Mouse (Mus musculus): ENCODE data around the gene Rnase10. TPM values are rescaled to one million over a fixed set of nuclear protein-coding genes. Genes with fewer than 3 reads are reported as not detected.
"Not testable (repeated sequence)": the region's sequence is repeated elsewhere in the genome, so short reads cannot be mapped to it uniquely, and the experiment has no call there.

Rnase10 gene
- 0.07 TPM in 1 of 2 replicates, not detected in the other for polyA plus RNA-seq (2015; fragmentation: Nextera tagmentation; extraction: Ambion mirVana)

DNA sequence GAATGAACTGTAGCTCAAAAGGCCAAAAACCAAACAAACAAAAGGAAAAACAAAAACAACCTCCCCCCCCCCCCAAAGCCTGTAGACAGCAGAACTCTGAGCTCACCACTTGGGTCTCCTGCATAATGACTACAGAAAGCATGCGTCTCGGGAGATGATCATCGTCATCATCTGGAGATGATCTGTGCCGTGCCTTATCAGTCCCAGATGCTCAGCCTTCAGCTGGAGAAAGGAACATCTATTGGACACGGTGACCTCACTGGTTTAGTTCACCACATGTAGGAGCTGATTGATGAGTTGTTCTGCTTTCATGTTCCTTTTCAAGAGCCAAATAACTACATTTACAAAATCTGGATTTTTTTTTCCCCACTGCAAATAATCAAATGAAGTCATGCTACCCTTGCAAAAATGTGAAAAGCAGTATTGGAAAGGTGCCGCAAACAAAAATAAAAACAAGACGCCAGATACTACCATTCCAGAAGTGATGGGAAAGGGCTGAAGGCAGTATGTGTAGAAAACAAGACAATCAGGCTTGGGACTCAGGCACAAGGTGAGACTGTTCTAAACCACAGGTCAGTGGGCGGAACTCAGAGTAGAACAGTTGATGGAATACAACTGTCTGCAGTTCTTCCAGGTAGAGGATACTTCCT is at the start of gene Rnase10:
Gene Rnase10 (plus strand): TSS at position 600 of the 650 bp plus-strand sequence.
- no peak within 1 kb of the TSS for H3K4me3 ChIP-seq (replicated peaks)
- H3K27me3 ChIP-seq = no peaks in the 10 kb centered on the region
- no peaks in the 10 kb centered on the region for H3K9me3 ChIP-seq (replicated peaks)
- H3K9ac ChIP-seq = no peak within 1 kb of the TSS
- WGBS (ENCODE audit: insufficient replicate concordance) = 63% methylated on average over 8 of the region's 8 CpGs
- no peak for ATAC-seq (ENCODE audit: insufficient read depth)
- no peak within 1 kb of the TSS for H3K4me2 ChIP-seq
- H3K36me3 ChIP-seq (replicated peaks) = no peaks in the 10 kb centered on the region
- H3K4me1 ChIP-seq (replicated peaks) = peaks cover 6% of the 10 kb centered on the region; the same call in 1 of the 2 replicates
- 0 out of 2 replicates have a peak within 1 kb of the TSS, but pooled peaks have one; percentile 16 for H3K27ac ChIP-seq (replicated peaks)

DNA sequence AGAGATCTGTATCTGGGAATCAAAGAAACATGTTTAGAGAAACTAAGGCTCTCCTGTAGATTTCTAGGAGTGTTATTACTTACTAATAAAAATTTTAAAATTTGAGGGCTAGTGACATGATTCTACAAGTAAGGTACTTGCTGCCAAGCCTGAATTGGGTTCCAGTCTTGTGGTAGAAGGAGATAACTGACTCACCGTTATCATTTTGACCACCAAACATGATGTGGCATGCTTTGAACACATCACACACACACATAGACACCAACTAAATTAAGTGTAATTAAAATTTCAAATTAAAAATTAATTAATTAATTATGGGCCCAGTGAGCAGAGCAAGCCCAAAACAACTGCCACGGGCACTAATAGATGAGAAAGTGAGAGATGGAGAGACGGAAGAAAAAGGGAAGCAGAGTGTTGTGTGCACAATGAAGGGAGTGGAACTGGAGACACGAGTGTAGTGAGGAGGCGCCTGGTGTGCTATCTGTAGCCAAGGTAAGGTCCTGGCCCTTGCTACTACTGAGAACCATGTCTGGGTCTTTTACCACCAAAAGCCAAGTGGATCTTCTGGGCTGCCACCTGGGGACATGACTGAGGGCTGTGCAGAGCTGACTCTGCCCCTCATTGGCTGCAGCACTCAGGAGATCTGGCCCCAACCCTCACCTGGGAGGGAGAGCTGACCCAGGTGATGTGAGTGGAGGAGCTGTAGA is 49.1 kb upstream of the Rnase10 start:
- H3K36me3 ChIP-seq (replicated peaks) = peaks cover 13% of the 10 kb centered on the region; the same call in 1 of the 2 replicates
- not testable (repeated sequence) for H3K27me3 ChIP-seq; H3K9ac ChIP-seq; H3K9me3 ChIP-seq (replicated peaks)
- peak overlapping the region; percentile 10; the same call in 1 of the 2 replicates for H3K4me3 ChIP-seq (replicated peaks)
- ATAC-seq (ENCODE audit: insufficient read depth) = peak; percentile 70
- H3K27ac ChIP-seq (replicated peaks) = peak overlapping the region; percentile 85
- peaks cover 34% of the 10 kb centered on the region for H3K4me1 ChIP-seq (replicated peaks)
- peak overlapping the region; percentile 57 for H3K4me2 ChIP-seq
- 35% methylated on average over 5 of the region's 5 CpGs for WGBS (ENCODE audit: insufficient replicate concordance)

DNA sequence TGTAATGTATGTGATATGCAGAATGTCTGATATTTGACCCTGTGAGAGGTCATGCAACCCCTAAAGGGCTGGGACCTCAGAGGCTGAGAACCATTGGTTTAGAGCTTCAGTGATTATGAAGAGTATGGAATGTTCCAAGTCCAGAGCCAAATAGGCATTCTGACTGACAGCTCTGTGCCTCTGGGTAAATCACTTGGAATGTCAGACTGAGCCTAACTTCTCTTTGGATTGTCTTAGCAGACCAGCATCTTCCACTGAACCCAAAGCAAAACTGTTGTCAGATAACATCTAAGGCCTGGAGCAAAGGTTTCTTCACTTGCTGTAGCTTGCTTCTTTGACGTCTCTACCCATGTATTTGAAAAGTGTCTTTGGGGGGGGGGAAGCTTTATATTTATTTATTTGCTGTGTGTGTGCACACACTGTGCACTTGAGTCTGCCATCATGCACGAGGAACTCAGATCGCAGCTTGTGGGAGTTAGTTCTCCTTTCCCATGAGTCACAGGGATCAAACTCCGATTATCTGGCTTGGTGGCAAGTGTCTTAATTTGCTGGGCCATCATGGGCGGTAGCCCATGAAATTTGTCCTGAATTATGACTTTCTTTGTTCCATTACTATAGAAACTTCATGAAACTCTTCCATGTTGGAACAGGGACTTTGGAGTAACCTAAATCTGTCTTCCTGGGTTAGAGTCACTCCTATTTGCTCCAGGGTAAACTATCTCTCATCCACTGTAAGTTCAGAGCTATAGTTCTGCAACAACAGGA is 39.2 kb upstream of the Rnase10 start:
- ATAC-seq (ENCODE audit: insufficient read depth) = no peak
- Histone ChIP-seq H3K4me2 (no peak overlapping the region), H3K36me3 (replicated peaks) (peaks cover 8% of the 10 kb centered on the region), H3K4me1 (replicated peaks) (peaks cover 4% of the 10 kb centered on the region; the same call in 1 of the 2 replicates), H3K9me3 (replicated peaks) (no peaks in the 10 kb centered on the region), H3K27ac (replicated peaks) (no peak overlapping the region), H3K4me3 (replicated peaks) (no peak overlapping the region), H3K9ac (no peak overlapping the region), H3K27me3 (no peaks in the 10 kb centered on the region)
- WGBS (ENCODE audit: insufficient replicate concordance) = 68% methylated on average over 5 of the region's 5 CpGs

DNA sequence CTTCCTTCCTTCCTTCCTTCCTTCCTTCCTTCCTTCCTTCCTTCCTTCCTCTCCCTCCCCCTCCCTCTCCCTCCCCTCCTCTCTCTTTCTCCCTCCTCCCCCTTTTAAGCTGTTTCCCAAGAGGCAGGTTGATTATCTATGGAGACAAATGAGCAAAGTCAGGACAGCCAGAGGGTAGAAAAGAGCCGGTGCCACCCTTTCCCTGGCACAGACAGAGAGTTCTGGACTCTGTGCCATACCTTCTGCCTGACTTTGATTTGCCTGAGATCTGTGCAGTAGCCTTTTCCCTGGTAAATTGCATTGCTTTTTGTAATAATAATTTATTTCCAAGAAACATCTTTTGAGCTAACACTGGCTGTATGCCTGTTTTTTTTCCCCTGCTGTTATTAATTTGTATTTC is 38.5 kb upstream of the Rnase10 start:
- WGBS (ENCODE audit: insufficient replicate concordance) = 52% methylated on average over 1 of the region's 1 CpGs
- Histone ChIP-seq H3K4me3 (replicated peaks) (no peak overlapping the region), H3K36me3 (replicated peaks) (peaks cover 8% of the 10 kb centered on the region), H3K4me1 (replicated peaks) (peaks cover 4% of the 10 kb centered on the region; the same call in 1 of the 2 replicates), H3K9ac (no peak overlapping the region), H3K27ac (replicated peaks) (no peak overlapping the region), H3K27me3 (no peaks in the 10 kb centered on the region), H3K4me2 (no peak overlapping the region), H3K9me3 (replicated peaks) (no peaks in the 10 kb centered on the region)
- ATAC-seq (ENCODE audit: insufficient read depth) = no peak

DNA sequence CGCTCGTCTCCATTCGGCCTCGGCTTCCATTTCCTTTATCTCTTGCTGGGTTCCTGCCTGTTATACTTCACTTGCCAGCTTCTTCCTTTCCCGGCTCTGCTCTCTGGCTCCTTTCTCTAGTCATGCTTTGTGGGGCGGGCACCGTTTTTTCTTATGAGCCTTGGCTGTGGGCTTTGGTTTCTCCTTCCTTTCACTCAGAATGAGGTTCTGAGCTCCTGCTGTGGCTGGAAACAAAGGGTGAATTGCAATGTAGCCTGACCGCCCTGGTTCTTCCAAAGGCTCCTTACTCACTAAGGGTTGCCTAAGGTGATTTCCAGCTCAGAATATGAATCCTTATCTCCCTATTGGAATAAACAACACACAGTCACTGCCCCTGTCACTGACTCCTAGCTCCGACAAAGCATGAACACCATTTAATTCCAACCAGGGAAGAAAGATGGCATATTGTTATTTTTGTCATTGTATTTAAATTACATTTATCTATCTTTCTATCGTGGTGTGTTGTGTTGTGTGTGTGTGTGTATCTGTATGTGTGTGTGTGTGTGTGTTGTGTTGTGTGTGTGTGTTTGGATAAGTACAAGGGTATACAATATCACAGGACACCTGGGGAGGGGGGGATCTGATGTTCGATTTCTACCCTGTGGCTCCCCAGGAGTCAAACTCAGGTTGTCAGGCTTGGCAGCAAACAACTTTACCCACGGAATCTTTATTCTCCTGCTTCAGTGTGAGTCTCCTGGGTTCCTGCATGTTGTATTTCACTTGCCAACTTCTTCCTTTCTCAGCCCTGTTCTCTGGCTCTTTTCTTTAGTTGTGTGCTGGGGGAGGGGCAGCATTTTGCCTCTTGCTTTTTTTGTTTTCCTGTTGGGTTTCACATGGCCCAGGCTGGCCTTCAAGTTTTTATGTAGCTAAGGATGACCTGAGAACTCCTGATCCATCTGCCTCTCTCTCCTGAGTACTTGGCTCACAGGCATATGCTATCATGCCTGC is 37.7 kb upstream of the Rnase10 start:
- peaks cover under 1% of the 10 kb centered on the region for H3K36me3 ChIP-seq (replicated peaks)
- WGBS (ENCODE audit: insufficient replicate concordance) = 25% methylated on average over 12 of the region's 12 CpGs
- H3K4me1 ChIP-seq (replicated peaks) = peaks cover 4% of the 10 kb centered on the region; the same call in 1 of the 2 replicates
- H3K4me3 ChIP-seq (replicated peaks) = no peak overlapping the region
- H3K27ac ChIP-seq (replicated peaks) = no peak overlapping the region
- ATAC-seq (ENCODE audit: insufficient read depth) = no peak
- peak overlapping the region; percentile 32; the same call in 1 of the 2 replicates for H3K4me2 ChIP-seq
- no peaks in the 10 kb centered on the region for H3K27me3 ChIP-seq
- H3K9ac ChIP-seq = no peak overlapping the region
- no peaks in the 10 kb centered on the region for H3K9me3 ChIP-seq (replicated peaks)

DNA sequence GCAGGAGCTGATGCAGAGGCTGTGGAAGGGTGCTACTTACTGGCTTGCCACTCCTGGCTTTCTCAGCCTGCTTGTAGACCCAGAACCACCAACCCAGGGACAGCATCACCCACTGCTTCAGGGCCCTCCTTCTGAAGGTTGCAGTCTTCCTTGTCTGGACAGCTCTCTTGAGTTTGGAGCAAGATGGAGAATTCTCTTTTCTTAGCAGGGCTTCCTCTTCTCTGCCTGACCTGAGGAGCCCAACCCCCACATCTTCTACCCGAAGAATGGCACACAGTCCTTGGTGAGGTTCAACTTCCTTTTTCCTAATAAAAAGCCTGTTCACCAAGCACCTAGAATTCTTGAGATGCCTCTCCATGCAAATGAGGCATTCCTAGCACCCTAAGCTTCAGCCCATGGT is 36.7 kb upstream of the Rnase10 start:
- 6% methylated on average over 1 of the region's 1 CpGs for WGBS (ENCODE audit: insufficient replicate concordance)
- ATAC-seq (ENCODE audit: insufficient read depth) = no peak
- Histone ChIP-seq H3K4me1 (replicated peaks) (peaks cover 4% of the 10 kb centered on the region; the same call in 1 of the 2 replicates), H3K9me3 (replicated peaks) (no peaks in the 10 kb centered on the region), H3K9ac (no peak overlapping the region), H3K27ac (replicated peaks) (no peak overlapping the region), H3K4me2 (no peak overlapping the region), H3K36me3 (replicated peaks) (no peaks in the 10 kb centered on the region), H3K27me3 (no peaks in the 10 kb centered on the region), H3K4me3 (replicated peaks) (no peak overlapping the region)

DNA sequence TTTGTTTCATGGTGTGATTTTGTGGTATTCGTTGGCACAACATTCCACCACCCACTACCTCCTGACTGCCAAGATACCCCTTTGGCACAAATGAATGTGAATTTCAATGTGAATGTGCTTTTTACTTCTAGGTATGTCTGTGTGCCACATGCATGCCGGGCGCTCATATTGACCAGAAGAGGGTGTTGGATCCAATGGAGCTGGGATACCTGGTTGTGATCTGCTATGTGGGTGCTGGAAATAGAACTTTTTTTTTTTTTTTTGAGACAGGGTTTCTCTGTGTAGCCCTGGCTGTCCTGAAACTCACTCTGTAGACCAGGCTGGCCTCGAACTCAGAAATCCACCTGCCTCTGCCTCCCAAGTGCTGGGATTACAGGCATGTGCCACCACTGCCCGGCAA is 34.5 kb upstream of the Rnase10 start:
- H3K4me3 ChIP-seq (replicated peaks); H3K27me3 ChIP-seq; H3K4me1 ChIP-seq (replicated peaks); H3K9me3 ChIP-seq (replicated peaks); H3K27ac ChIP-seq (replicated peaks); H3K36me3 ChIP-seq (replicated peaks); H3K9ac ChIP-seq; ATAC-seq (ENCODE audit: insufficient read depth); H3K4me2 ChIP-seq: not testable (repeated sequence)
- WGBS (ENCODE audit: insufficient replicate concordance) = 77% methylated on average over 5 of the region's 5 CpGs

DNA sequence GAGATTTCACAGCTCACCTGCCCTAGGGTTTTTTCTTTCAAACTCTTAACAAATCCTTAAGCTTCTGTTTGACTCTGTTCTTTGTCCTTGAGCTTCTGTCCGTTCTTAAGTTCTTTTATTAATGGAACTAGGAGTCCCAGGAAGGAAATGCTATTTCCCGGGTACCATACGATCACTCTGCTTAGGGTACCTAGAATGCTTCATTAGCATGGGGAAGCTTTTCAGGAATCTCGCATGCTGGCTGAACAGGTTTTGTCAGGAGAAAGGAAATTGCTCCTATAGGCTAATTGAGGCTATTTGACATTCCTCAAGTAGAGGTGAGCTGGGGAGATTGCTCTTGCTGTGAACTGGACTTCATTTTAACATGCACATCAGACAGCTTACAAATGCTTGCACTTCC is 33.9 kb upstream of the Rnase10 start:
- ATAC-seq (ENCODE audit: insufficient read depth) = no peak

GRCm38 (mm10) chr14:50975001-50975400 is 32.5 kb upstream of the Rnase10 start:
- WGBS (ENCODE audit: insufficient replicate concordance) = 48% methylated on average over 5 of the region's 5 CpGs
- no peak for ATAC-seq (ENCODE audit: insufficient read depth)

More for the DNA sequence above, 33.9 kb upstream of the Rnase10 start:
- Histone ChIP-seq H3K36me3 (replicated peaks) (no peaks in the 10 kb centered on the region), H3K27me3 (no peaks in the 10 kb centered on the region), H3K4me3 (replicated peaks) (no peak overlapping the region), H3K9ac (no peak overlapping the region), H3K4me2 (no peak overlapping the region), H3K9me3 (replicated peaks) (no peaks in the 10 kb centered on the region), H3K27ac (replicated peaks) (no peak overlapping the region), H3K4me1 (replicated peaks) (peaks cover 4% of the 10 kb centered on the region; the same call in 1 of the 2 replicates)
- 60% methylated on average over 4 of the region's 4 CpGs for WGBS (ENCODE audit: insufficient replicate concordance)

GRCm38 (mm10) chr14:50976674-50977073 is 30.9 kb upstream of the Rnase10 start:
- H3K36me3 ChIP-seq (replicated peaks) = no peaks in the 10 kb centered on the region
- H3K9me3 ChIP-seq (replicated peaks) = no peaks in the 10 kb centered on the region
- no peaks in the 10 kb centered on the region for H3K27me3 ChIP-seq
- peaks cover 5% of the 10 kb centered on the region; the same call in 1 of the 2 replicates for H3K4me1 ChIP-seq (replicated peaks)
- no peak overlapping the region for H3K27ac ChIP-seq (replicated peaks)
- H3K4me3 ChIP-seq (replicated peaks) = no peak overlapping the region
- no peak overlapping the region for H3K4me2 ChIP-seq
- no peak overlapping the region for H3K9ac ChIP-seq
- WGBS (ENCODE audit: insufficient replicate concordance) = 35% methylated on average over 9 of the region's 9 CpGs
- ATAC-seq (ENCODE audit: insufficient read depth) = no peak

More at GRCm38 (mm10) chr14:50975001-50975400, 32.5 kb upstream of the Rnase10 start:
- no peaks in the 10 kb centered on the region for H3K36me3 ChIP-seq (replicated peaks)
- H3K27me3 ChIP-seq = no peaks in the 10 kb centered on the region
- no peaks in the 10 kb centered on the region for H3K4me1 ChIP-seq (replicated peaks)
- no peak overlapping the region for H3K9ac ChIP-seq
- no peak overlapping the region for H3K27ac ChIP-seq (replicated peaks)
- H3K9me3 ChIP-seq (replicated peaks) = no peaks in the 10 kb centered on the region
- H3K4me3 ChIP-seq (replicated peaks) = no peak overlapping the region
- H3K4me2 ChIP-seq = no peak overlapping the region
